Mouse (Mus musculus): ENCODE results near the gene Unc13b. TPM values are rescaled to one million over a fixed set of nuclear protein-coding genes. Genes with fewer than 3 reads are reported as not detected.

Gene Unc13b
- polyA plus RNA-seq, 2 experiments from 2014 or later: 0.08 TPM; not detected in 1

DNA sequence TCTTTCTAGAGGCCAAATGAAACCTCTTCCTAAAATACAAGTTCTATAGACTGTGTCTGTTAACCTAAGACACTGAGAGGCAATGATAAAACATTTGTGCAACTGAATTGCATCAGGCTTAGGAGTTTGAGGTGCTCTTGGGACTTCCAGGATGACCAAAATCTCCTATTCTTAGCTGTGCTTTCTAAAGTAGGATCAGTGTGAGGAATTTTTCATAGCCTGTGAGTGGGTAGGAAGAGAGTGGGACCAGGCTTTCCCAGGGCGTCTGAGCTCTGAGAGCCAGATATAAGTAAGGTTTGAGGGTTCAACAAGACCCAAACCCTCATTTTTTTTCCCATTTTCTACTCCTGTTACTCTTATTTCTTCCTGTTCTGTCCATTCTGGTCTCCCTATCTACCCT, 174.2 kb downstream of the Unc13b start:
- no peak for ATAC-seq

DNA sequence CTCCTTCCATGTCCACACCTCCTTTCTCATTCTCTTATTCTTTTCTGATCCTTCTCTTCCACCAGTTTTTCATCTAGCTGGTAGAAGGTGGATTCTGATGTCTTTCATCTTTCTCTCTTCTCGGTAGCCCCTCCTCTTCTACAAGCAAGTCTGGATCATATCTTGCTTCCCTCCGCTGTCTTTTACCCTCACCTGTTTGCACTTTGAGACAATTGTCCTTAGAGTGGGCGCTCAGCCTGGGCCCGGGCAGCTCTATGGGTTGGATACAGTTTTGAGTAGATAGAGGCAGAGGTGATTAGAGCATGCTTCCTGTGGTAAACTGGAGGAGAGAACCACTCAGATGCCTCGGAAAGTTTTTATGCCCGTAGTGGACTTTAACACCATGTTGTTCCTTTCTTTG, 174.7 kb downstream of the Unc13b start:
- ATAC-seq: no peak

DNA sequence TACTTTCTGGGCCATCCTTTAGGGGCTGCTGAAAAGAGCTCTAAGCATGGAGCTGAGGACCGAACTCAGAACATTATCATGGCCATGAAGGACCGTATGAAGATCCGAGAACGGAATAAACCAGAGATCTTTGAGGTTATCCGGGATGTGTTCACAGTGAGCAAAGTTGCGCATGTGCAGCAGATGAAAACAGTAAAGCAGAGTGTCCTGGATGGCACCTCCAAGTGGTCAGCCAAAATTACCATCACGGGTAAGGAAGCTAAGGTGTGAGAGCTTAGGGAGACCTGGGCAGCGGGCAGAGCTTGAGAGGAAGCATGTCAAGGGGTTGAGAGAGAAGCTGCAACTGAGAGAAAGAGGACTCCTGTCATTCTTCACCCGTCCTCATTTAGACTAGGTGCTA, 178.1 kb downstream of the Unc13b start:
- ATAC-seq: no peak

DNA sequence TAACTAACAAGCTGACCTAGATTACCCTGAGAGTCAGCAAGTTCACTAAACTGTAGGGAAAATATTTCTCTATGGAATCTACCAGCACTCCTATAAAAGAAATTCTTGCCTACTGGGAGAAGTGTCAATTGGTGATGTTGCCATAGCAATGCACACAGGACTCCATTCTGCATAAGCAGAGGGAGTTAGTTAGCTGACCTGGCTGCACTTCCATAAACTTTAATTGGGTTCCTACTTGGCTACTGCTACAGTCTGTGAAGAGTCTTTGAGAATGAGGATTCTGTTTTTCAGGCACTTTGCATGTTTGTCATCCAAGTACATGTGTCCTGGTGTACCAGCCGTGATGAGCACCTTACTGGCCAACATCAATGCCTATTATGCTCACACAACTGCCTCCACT, 182.0 kb downstream of the Unc13b start:
- ATAC-seq: no peak

DNA sequence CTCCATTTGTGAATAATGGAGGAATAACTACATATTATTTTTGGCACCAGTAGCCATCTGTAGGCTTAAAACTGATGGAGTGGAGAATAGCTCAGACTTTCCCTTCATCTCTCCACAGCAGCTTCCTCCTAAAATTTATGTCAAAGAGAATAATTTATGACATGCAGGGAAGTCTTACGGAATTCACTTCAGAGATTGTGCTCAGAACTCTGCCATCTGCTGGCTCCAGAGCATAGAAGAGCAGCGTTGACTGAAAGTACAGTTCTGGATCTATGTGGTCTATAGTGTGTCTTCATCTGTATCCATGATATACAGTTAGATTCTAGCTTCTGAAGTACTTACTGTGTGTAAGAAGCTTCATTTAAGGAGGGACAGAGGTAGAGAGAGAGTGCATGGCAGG, 185.3 kb downstream of the Unc13b start:
- ATAC-seq: no peak

DNA sequence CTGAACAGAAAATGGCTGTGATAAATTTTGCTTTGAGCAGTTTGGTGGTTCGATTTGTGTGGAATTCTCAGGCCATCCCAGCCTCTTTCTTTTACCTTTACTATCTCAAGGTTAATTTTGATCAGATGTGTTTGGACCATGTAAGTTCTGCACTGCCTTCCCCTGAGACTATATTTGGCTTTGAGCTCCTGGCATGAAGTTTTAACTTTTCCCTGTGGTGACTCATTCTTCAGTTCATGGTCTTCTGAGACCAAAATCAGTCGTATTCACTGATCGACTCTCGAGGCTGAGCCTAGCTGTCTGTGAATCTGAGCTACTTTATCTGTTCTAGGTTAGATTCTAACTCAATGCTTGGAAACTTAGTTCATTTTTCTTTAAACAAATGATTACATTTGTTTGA, 187.0 kb downstream of the Unc13b start:
- no peak for ATAC-seq

DNA sequence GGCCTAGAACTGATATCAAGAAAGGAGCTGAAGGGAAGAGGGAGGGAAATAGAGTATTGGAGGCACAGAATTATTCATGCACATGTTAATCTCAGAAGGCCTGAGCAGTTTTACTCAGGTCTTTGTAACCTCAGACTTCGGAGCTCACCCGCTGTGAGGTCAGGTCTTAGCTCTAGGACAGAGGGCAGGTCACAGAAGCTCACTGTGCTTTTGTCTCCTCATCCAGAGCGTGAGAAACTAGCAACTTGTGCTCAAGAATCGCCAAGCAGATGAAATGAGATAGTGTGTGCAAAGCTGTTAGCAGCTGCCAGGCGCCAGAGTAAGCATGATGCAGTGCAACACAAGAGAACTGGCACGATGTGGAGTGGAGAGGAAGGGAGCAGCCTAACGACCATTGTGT, 189.3 kb downstream of the Unc13b start:
- no peak for ATAC-seq

DNA sequence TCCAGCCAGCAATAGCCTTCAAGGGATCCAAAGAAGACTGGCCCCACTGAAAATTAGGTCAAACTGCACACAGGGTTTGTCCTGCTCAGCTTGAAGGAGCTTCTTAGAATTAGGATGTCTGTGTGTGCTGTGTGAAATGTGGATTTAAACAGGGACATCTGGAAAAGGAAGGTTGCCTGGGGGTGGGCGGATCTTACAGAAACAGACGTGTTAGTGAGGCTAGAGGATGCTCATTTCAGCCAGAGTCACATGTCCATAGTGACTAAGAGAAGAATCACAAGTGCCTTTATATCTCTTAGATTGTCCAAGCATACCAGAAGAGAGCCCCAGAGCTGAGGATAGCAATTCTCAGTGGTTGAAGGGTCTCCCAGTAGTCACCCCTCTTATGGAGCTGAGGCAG, 190.2 kb downstream of the Unc13b start:
- ATAC-seq: no peak

DNA sequence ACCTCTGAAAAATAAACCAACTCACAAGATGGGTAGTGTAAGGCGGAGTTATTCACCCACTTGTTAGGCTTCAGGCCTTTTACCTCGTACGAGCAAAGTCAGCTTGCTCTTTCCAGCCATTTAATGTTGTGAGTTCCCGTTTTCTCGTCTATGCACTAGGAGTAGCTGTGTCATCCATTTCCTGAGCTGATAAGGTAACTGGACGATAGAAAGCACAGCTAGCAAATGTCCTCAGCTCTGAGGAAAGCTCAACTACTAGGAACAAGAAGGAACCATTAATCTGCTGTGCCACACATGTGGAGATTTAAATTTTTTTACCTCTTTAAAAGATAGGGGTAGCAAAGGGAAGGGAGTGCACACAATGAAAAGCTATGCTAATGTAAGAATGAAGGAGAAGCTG, 192.5 kb downstream of the Unc13b start:
- no peak for ATAC-seq

DNA sequence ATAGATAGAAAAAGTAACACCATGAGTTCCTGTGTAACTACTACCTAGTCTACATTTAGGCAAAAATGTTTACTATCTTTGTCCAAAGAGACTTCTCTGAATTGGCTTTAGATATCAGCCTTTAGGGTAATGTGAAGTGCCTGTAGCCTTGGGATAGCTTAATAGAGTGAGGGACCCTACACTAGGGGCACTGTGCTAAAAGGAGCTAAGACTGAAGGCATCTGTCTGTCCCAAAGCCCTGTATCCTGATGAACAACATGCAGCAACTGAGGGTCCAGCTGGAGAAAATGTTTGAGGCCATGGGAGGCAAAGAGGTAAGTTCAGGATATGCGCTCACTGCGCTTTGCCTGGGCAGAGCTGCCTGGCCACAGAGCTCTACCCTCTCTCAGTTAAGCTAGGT, 198.3 kb downstream of the Unc13b start:
- ATAC-seq: no peak

DNA sequence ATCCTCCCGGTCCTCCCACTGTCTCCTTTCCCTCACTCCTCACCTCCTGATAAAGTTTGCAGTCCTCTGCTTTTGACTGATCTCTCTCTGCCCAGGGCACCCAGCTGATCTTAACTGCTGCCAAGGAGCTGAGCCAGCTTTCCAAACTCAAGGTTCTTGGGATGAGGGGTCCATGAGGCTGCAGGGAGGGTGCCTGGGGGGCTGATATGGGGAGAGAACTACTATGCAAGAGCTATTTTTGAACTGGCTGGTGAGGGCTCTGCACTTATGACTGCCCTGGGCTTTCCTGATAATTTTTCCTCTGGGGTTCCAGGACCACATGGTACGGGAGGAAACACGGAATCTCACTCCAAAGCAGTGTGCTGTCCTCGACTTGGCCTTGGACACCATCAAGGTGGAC, 199.8 kb downstream of the Unc13b start:
- no peak for ATAC-seq

DNA sequence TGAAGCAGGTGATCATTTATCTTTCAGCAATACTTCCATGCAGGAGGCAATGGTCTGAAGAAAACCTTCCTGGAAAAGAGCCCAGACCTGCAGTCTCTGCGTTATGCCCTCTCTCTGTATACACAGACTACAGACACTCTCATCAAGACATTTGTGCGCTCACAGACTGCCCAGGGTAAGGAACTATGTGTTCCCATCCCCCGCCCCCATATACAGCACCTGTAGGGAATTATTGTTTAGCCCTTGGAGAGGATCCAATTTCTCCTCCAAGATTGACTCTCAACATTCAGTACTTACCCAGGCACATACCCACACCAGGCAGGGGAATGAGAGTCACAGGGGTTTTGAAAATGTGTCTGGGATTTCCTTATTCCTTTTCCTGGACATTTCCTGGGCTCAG, 200.7 kb downstream of the Unc13b start:
- no peak for ATAC-seq

DNA sequence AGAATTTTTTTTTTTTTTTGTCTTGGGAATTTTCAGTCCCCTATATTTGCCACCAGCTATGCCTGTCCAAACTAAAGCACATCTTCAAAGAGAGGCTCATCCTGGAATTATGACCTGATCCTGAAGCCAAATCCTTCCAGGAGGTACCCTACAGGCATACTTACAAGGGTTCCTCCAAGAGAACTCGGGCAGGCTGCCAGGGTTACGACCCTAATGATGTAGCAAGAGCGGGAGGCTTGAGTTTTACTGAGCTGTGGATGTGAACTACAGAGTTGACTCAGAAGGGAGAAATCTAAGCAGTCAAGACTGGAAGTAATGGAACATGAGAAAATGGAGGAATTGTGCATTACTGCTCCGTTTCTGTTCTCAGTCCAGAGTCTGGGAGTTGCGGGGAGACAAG, 201.3 kb downstream of the Unc13b start:
- no peak for ATAC-seq

DNA sequence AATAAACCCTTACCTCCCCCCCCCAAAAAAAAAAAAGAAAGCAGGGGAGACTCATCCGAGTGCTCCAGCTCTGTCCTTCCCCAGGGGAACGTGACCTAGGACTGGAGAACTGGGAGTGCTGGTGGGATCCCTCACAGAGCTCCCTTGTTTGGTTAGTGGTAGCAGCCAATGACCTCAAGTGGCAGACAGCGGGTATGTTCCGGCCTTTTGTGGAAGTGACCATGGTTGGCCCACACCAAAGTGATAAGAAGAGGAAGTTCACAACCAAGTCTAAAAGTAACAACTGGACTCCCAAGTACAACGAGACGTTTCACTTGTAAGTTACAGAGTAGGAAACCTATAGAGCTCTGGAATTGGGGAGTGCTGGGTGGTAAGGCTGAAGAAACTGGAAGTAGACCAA, 204.1 kb downstream of the Unc13b start:
- ATAC-seq: no peak

DNA sequence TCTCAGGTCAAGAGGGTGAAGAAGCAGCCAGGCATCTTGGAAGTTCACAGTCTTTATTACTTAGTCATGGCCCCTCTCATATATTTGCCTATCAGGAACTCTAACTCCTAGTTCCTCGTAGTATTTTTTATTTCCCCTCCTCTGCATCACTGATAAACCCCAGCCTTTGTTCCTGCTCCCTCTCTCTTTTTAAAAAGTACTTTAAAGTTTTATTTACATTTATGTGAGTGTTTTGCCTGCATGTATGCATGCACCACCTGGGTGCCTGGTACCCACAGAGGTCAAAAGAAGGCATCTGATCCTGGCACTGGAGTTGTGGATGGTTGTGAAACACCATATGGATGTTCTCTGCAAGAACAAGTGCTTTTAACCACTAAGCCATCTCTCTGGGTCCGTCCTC, 207.4 kb downstream of the Unc13b start:
- no peak for ATAC-seq

DNA sequence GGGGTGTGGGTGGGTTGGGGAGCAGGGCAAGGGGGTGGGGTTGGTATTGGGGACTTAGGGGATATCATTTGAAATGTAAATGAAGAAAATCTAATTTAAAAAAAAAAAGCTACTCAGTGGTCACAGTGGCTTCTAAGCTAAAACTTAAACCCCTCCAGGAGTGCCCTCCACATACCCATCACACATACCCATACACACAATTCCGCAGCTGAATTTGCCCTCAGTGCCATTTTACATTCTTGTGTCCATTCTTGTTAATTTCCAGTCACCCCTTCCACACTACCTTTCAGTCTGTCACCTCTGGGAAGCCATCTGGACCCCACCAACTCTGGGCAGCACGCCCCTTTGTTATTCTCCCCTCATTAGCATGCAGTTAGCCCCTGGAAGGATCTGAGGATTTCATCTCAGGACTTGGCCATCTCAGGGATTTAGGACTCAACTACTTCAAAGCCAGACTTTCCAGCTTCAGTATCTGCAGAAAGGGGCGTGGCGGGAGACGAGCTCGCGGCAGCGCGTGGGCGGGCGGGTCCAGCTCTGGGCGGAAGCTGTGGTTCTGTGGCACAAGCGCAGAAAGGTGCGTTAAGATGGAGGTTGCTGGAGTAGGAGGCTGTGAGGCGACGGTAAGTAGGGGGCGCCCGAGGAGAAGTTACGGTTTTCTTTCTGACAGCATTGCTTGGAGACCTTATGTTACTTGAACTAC, 208.0 kb downstream of the Unc13b start, which contains the start of gene Atp8b5:
Gene Atp8b5, plus strand, starts transcription at position 537 of the 700 bp plus-strand sequence.
- ATAC-seq: no peak

DNA sequence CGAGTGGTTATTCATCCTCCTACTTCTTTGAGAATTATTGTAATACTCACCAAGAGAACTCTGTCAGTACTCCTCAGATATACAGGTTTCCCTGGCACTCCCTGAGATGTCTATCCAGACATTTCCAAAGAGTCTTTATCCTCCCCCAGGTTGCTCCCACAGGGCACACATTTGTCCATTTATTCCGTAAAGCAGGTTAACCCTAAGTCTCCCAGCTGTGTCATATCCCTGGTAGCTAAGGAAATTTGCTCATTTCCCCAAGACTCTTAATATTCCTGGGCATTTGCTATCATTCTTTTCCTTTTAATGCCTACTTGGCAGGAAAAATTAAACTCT, 208.5 kb downstream of the Unc13b start:
- no peak for ATAC-seq

DNA sequence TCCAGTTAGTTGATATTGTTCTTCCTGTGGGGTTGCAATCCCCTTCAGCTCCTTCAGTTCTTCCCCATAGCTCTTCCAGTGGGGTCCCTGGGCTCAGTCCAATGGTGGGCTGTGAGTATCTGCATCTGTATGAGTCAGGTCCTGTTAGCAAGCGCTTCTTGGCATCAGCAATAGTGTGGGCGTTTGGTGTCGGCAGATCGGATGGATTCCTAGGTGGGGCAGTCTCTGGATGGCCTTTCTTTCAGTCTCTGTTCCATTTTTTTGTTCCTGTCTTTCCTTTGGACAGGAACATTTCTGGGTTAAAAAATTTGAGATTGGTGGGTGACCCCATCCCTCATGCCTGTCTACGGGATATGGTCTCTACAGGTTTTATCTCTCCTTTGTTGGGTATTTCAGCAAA, 226.7 kb downstream of the Unc13b start:
- ATAC-seq: no peak

DNA sequence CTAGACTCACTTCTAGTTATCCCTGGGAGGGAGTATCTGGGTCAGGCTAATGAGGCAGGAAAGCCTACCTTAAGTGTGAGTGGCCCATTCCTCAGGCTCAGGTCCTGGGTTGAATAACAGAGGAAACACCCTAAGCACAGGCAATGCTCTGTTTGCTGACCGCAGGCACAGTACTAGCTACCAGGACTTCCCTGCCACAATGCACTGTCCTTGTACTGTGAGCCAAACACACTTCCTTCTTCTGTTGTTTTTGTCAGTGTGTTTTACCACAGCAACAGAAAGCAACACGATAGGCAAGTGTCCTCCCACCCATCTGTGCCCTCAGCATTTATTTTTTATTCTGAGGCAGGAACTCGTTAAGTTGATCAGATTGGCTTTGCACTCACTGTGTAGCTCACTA, 228.6 kb downstream of the Unc13b start:
- ATAC-seq: no peak

DNA sequence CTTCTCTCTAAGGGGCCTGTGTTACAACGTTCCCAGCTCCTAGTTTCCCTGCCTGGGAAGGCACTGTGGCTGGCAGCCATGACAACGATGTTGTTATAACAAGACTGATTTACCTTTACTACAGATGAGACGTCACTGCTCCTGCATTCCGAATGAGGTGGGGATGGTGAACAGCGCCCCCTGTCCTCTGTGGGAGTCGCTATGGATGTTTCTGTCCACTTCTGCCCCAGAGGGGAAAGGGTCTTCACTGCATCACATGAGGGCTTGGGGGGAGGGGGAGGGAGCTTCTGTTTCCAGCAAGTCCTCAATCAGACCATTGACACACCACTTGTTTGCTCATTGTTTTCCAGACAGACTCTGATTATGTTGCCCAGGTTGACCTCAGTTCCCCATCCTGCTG, 235.2 kb downstream of the Unc13b start:
- no peak for ATAC-seq

DNA sequence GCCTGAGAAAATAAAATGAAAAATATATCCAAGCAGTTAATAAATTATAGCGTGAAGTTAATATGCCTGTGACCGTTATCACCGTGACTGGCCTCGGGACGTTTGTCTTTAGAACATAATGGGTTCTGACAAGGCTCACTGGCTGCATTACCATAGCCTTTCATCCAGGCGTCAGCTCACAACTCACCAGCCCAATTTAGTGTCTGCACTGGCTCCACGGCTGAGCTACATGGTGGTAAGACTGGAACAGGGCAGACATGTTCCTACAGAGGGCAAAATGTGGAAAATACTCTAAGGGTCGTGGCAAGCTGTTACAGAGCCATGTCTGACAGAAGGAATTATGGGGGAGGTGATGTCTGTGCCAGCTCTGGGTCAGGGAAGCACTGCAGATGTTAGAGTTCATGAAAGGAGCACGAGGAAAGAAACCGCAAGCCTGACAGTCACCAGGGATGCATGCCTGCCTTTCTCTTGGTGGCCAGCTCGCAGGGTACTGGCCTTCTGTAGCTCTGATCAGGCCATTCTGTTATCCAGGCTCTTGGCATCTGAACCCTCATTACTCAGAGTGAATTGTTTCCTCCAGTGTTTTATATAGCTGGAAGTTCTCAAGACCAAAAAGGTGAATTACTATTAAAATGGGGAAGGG, 251.1 kb downstream of the Unc13b start:
- ATAC-seq: no peak

Measured in activated CD4-positive, CD25-positive, alpha-beta regulatory T cell, adult 4 months (primary cell).